In the genomic region with DNA sequence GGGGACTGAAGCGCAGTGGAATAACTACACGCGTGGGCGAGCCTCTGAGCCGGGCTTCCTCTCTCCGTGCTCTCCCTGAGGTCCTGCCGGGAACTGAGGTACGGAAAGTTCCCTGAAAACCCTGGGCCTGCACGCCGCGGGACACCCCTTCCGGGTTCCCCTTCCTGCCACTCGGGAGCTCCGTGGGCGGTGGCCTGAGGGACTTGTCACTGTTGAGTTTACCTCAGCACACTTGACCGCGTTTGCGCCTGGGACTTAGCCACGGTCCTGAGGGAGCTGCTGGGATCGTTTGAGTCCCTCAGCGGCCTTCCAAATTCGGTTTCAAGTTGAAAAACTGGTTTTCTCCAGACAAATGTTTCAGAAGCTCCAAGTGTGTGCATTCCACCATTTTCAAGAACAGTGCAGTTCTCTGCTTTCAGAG, we compare ENCODE assay signal across 8 mouse cellular contexts. TPM values are rescaled to one million over a fixed set of nuclear protein-coding genes. Genes with fewer than 3 reads are reported as not detected.
DNase-seq lines count a peak whose midpoint lies in the region; ATAC-seq and TF ChIP-seq lines count a peak whose summit lies in the region.

No protein-coding gene starts in this region.

- H3K9me3 ChIP-seq in liver, embryonic 14.5 days (ENCODE audit: control insufficient read depth, low read length), result no peaks in the 10 kb centered on the region
- no peaks in the 10 kb centered on the region for H3K9me3 ChIP-seq in neural tube, embryonic 12.5 days

- peak; percentile 98 for DNase-seq in heart, adult 11 months
- no peak for DNase-seq in heart, adult 9 months (ENCODE audit: low spot score in 2 of 2)
- DNase-seq in adrenal gland, postnatal 36 days, result peak; percentile 85 to 86
- peak; percentile 24 for DNase-seq in forelimb bud, embryonic 11.5 days (ENCODE audit: low read depth, low spot score)
- DNase-seq in liver, embryonic 14.5 days (ENCODE audit: low read depth in 3 of 3, low spot score in 3 of 3), result peak; percentile 52 to 63 (median 56)
- DNase-seq in thymus, postnatal 25 days, result peak; percentile 76

- H3K4me3 ChIP-seq in liver, embryonic 14.5 days (ENCODE audit: insufficient read depth in 1 of 2, low read depth in 2 of 2, low read length in 2 of 2), result peak overlapping the region; percentile 69 to 86
- H3K4me3 ChIP-seq in neural tube, embryonic 12.5 days, result peak overlapping the region; percentile 70

- no peaks in the 10 kb centered on the region for H3K27me3 ChIP-seq in liver, embryonic 14.5 days (ENCODE audit: control insufficient read depth, insufficient read depth, low read length)
- no peaks in the 10 kb centered on the region for H3K27me3 ChIP-seq in neural tube, embryonic 12.5 days (replicated peaks)

- under 1% methylated on average over 22 of the region's 22 CpGs for WGBS in liver, embryonic 14.5 days (ENCODE audit: insufficient replicate concordance)
- under 1% methylated on average over 22 of the region's 22 CpGs for WGBS in neural tube, embryonic 12.5 days

- peaks cover 16 to 27% of the 10 kb centered on the region in 2 experiments for H3K4me1 ChIP-seq in liver, embryonic 14.5 days (replicated peaks; ENCODE audit: control insufficient read depth in 2 of 2, insufficient read depth in 2 of 2, low read length in 1 of 2)
- H3K4me1 ChIP-seq in neural tube, embryonic 12.5 days, result peaks cover 29% of the 10 kb centered on the region

- TF ChIP-seq EP300 in liver, embryonic 14.5 days (IDR thresholded peaks at IDR 0.05; ENCODE audit: low read depth), result no peak

- H3K27ac ChIP-seq in liver, embryonic 14.5 days, result peak overlapping the region; percentile 91
- peak overlapping the region; percentile 84 for H3K27ac ChIP-seq in neural tube, embryonic 12.5 days

- TF ChIP-seq CTCF in liver, embryonic 14.5 days (IDR thresholded peaks at IDR 0.05; ENCODE audit: low read depth), result no peak

- ATAC-seq in inflammation-experienced regulatory T-cells, adult 6 months, result peak; percentile 38
- peak; percentile 65 for ATAC-seq in liver, embryonic 14.5 days (ENCODE audit: insufficient read depth)
- ATAC-seq in neural tube, embryonic 12.5 days (ENCODE audit: low FRiP score, low read depth), result no peak; the same call in 1 of the 2 replicates

- peak overlapping the region; percentile 91 for H3K4me2 ChIP-seq in liver, embryonic 14.5 days (ENCODE audit: low read depth)
- peak overlapping the region; percentile 76 for H3K4me2 ChIP-seq in neural tube, embryonic 12.5 days (replicated peaks)

- no peaks in the 10 kb centered on the region; the same call in none of the 2 replicates for H3K36me3 ChIP-seq in liver, embryonic 14.5 days (replicated peaks; ENCODE audit: control insufficient read depth, insufficient read depth, low read depth)
- H3K36me3 ChIP-seq in neural tube, embryonic 12.5 days, result no peaks in the 10 kb centered on the region

- peak overlapping the region; percentile 91 for H3K9ac ChIP-seq in liver, embryonic 14.5 days (replicated peaks)
- H3K9ac ChIP-seq in neural tube, embryonic 12.5 days, result peak overlapping the region; percentile 90

RNA-seq across cellular contexts. Expression of gene Ints13, which starts 0.5 kb away (rescaled TPM):
- total RNA-seq in adrenal gland, postnatal 36 days (2021), result 10 to 100 TPM; 32.1 to 37.3 TPM
- polyA plus RNA-seq in inflammation-experienced regulatory T-cells, adult 6 months (2017; shearing (Covaris generic)), result 10 to 100 TPM; 54.4 to 76.9 (median 68.4) TPM
- polyA plus RNA-seq in liver, embryonic 14.5 days (2012; rRNA removed), result 14.7 and 23.2 TPM in 2 replicates
- 27.8 and 29.0 TPM in 2 replicates for polyA plus RNA-seq in liver, embryonic 14.5 days (2014; fragmentation: Nextera tagmentation; extraction: Ambion mirVana)
- 76.6 and 76.9 TPM in 2 replicates for polyA plus RNA-seq in neural tube, embryonic 12.5 days (2016; fragmentation: Nextera tagmentation; extraction: Ambion mirVana)

RNA-seq across cellular contexts. Expression of gene Fgfr1op2, which starts 1.1 kb away (rescaled TPM):
- total RNA-seq in adrenal gland, postnatal 36 days (2021), result 100 to 1,000 TPM; 100 to 113 TPM
- 100 to 1,000 TPM in 1 of 3 experiments, 10 to 100 TPM in 2; 80.5 to 140 (median 88.8) TPM for polyA plus RNA-seq in inflammation-experienced regulatory T-cells, adult 6 months (2017; shearing (Covaris generic))
- 23.3 and 42.1 TPM in 2 replicates for polyA plus RNA-seq in liver, embryonic 14.5 days (2012; rRNA removed)
- polyA plus RNA-seq in liver, embryonic 14.5 days (2014; fragmentation: Nextera tagmentation; extraction: Ambion mirVana), result 92.6 and 99.8 TPM in 2 replicates
- polyA plus RNA-seq in neural tube, embryonic 12.5 days (2016; fragmentation: Nextera tagmentation; extraction: Ambion mirVana), result 64.4 and 68.9 TPM in 2 replicates

Comparison
In these comparisons a context has a peak if more than half of its experiments do, and no peak if none do; other contexts are left out.
1. DNase-seq: peak in heart, adult 11 months (single experiment), adrenal gland, postnatal 36 days (2 of 2), forelimb bud, embryonic 11.5 days (single experiment), liver, embryonic 14.5 days (3 of 3) and thymus, postnatal 25 days (single experiment); none in heart, adult 9 months (0 of 2).